Mouse (Mus musculus) ES-E14 (cell line): ENCODE measurements around the gene Man1c1.

Experiments used
- CHD2 ChIP-seq: IDR thresholded peaks from 2 replicates; pipeline ENCODE4 v1.6.1; 2014; ENCODE audit warnings: mild to moderate bottlenecking, low read depth, low read length, inconsistent platforms
- HCFC1 ChIP-seq: IDR thresholded peaks from 2 replicates; pipeline ENCODE4 v1.6.1; 2012; ENCODE audit warnings: low read length, inconsistent platforms, borderline replicate concordance; ENCODE audit not compliant: insufficient read depth
- MAFK ChIP-seq: IDR thresholded peaks from 2 replicates; pipeline ENCODE4 v1.6.1; 2014; ENCODE audit warnings: mild to moderate bottlenecking, low read depth, low read length, inconsistent platforms; ENCODE audit not compliant: insufficient read depth
- ZC3H11A ChIP-seq: IDR thresholded peaks from 2 replicates; pipeline ENCODE4 v1.6.1; 2012; ENCODE audit warnings: low read depth, mild to moderate bottlenecking, inconsistent platforms, low read length, borderline replicate concordance

GRCm38 (mm10) chr4:134736147-134736546 lies 32.1 kb upstream of the Man1c1 start:
- TF ChIP-seq CHD2, result no peak
- TF ChIP-seq MAFK, result no peak
- TF ChIP-seq HCFC1, result no peak
- no peak for TF ChIP-seq ZC3H11A
